Mouse (Mus musculus) stomach, embryonic 15.5 days (tissue): Measurements from ENCODE around the gene Ndufs7. TPM values are rescaled to one million over a fixed set of nuclear protein-coding genes. Genes with fewer than 3 reads are reported as not detected.
A peak's percentile ranks its signal among the peaks of the same experiment; 100 is the strongest.

ENCODE experiments used
- ATAC-seq: fragments of 200-750 bp; cut with Nextera tagmentation; 2 replicates; pipeline ENCODE4 v1.8.0; 2017; ENCODE audit warnings: low read depth, moderate number of reproducible peaks, moderate TSS enrichment; ENCODE audit not compliant: insufficient read depth, low FRiP score
- H3K27ac ChIP-seq: fragments of 300-500 bp; sonication (generic); 2 replicates; pipeline ENCODE4 v1.5.1; 2015; ENCODE audit warnings: mild to moderate bottlenecking, inconsistent platforms
- H3K27me3 ChIP-seq: fragments of 300-500 bp; sonication (generic); replicated peaks from 2 replicates; pipeline ENCODE4 v1.6.1; 2015; ENCODE audit warnings: inconsistent platforms
- H3K36me3 ChIP-seq: fragments of 300-500 bp; sonication (generic); 2 replicates; pipeline ENCODE4 v1.6.1; 2015; ENCODE audit warnings: inconsistent platforms
- H3K4me1 ChIP-seq: fragments of 300-500 bp; sonication (generic); 2 replicates; pipeline ENCODE4 v1.6.1; 2015; ENCODE audit warnings: inconsistent platforms
- H3K4me2 ChIP-seq: fragments of 300-500 bp; sonication (generic); 2 replicates; pipeline ENCODE4 v1.6.1; 2015; ENCODE audit warnings: mild to moderate bottlenecking, inconsistent platforms
- H3K4me3 ChIP-seq: fragments of 300-500 bp; sonication (generic); replicated peaks from 2 replicates; pipeline ENCODE4 v1.5.1; 2015; ENCODE audit warnings: inconsistent platforms
- H3K9ac ChIP-seq: fragments of 300-500 bp; sonication (generic); 2 replicates; pipeline ENCODE4 v1.6.1; 2015; ENCODE audit warnings: inconsistent platforms
- H3K9me3 ChIP-seq: fragments of 300-500 bp; sonication (generic); 2 replicates; pipeline ENCODE4 v1.6.1; 2016; ENCODE audit warnings: inconsistent platforms
- WGBS: fragments of 180-500 bp; shearing (Covaris S2); methylation state at CpG from one replicate; pipeline ENCODE4 v1.1.7; 2015; 5-methylcytosine and 5-hydroxymethylcytosine counted together
- polyA plus RNA-seq: library from polyadenylated mRNA; unstranded; fragments of >200 nt; fragmentation: Nextera tagmentation; extraction: Ambion mirVana; gene quantifications from 2 replicates; pipeline ENCODE4 v1.2.1, GENCODE M21; 2015

Gene Ndufs7
- polyA plus RNA-seq, 1 experiment from 2014 or later = 326 TPM

- Histone ChIP-seq H3K4me1 (peaks cover 17% of the 10 kb centered on the region), H3K27ac (no peak overlapping the region), H3K4me2 (no peak overlapping the region), H3K4me3 (peak overlapping the region; percentile 6; the same call in 1 of the 2 replicates), H3K9ac (no peak overlapping the region), H3K9me3 (no peaks in the 10 kb centered on the region), H3K36me3 (peaks cover 10% of the 10 kb centered on the region), H3K27me3 (peaks cover 58% of the 10 kb centered on the region)
- ATAC-seq = no peak
- WGBS = 5% methylated on average over 26 of the region's 26 CpGs
Measured at GRCm38 (mm10) chr10:80298571-80299281, 49.8 kb downstream of the Ndufs7 start.

- peaks cover 63% of the 10 kb centered on the region for H3K27me3 ChIP-seq
Measured at GRCm38 (mm10) chr10:80299301-80299700, 50.4 kb downstream of the Ndufs7 start.

GRCm38 (mm10) chr10:80299824-80300223 lies 50.9 kb downstream of the Ndufs7 start:
- Histone ChIP-seq H3K4me3 (no peak overlapping the region), H3K9me3 (no peaks in the 10 kb centered on the region), H3K4me2 (no peak overlapping the region), H3K36me3 (no peaks in the 10 kb centered on the region; the same call in 1 of the 2 replicates), H3K27ac (no peak overlapping the region), H3K9ac (no peak overlapping the region), H3K27me3 (peaks cover 69% of the 10 kb centered on the region), H3K4me1 (peaks cover 10% of the 10 kb centered on the region)
- ATAC-seq = no peak
- WGBS = 53% methylated on average over 10 of the region's 10 CpGs

More at GRCm38 (mm10) chr10:80299301-80299700, 50.4 kb downstream of the Ndufs7 start:
- ATAC-seq = no peak
- Histone ChIP-seq H3K4me2 (no peak overlapping the region), H3K4me1 (peaks cover 11% of the 10 kb centered on the region), H3K9ac (no peak overlapping the region), H3K9me3 (no peaks in the 10 kb centered on the region), H3K27ac (no peak overlapping the region), H3K36me3 (peaks cover 5% of the 10 kb centered on the region), H3K4me3 (peak overlapping the region; percentile 6; the same call in 1 of the 2 replicates)
- 11% methylated on average over 15 of the region's 15 CpGs for WGBS

- Histone ChIP-seq H3K9me3 (no peaks in the 10 kb centered on the region), H3K27me3 (peaks cover 77% of the 10 kb centered on the region), H3K4me3 (no peak overlapping the region), H3K27ac (no peak overlapping the region), H3K4me1 (peaks cover 10% of the 10 kb centered on the region), H3K4me2 (no peak overlapping the region), H3K9ac (no peak overlapping the region), H3K36me3 (no peaks in the 10 kb centered on the region)
- ATAC-seq = no peak
- whole genome bisulfite sequencing = 33% methylated on average over 11 of the region's 11 CpGs
Measured at GRCm38 (mm10) chr10:80300672-80301181, 51.8 kb downstream of the Ndufs7 start.

GRCm38 (mm10) chr10:80301256-80302081 lies 52.5 kb downstream of the Ndufs7 start:
- no peak for ATAC-seq
- H3K27ac ChIP-seq = no peak overlapping the region
- no peak overlapping the region for H3K9ac ChIP-seq
- H3K4me2 ChIP-seq = peak overlapping the region; percentile 29; the same call in 1 of the 2 replicates
- 75% methylated on average over 10 of the region's 10 CpGs for WGBS
- no peaks in the 10 kb centered on the region for H3K9me3 ChIP-seq
- H3K36me3 ChIP-seq = no peaks in the 10 kb centered on the region
- no peak overlapping the region for H3K4me3 ChIP-seq
- H3K4me1 ChIP-seq = peaks cover 3% of the 10 kb centered on the region
- peaks cover 84% of the 10 kb centered on the region for H3K27me3 ChIP-seq

GRCm38 (mm10) chr10:80302082-80302355 lies 53.1 kb downstream of the Ndufs7 start:
- Histone ChIP-seq H3K4me3 (no peak overlapping the region), H3K4me2 (peak overlapping the region; percentile 29; the same call in 1 of the 2 replicates), H3K4me1 (no peaks in the 10 kb centered on the region; the same call in 1 of the 2 replicates), H3K27ac (no peak overlapping the region), H3K9ac (no peak overlapping the region), H3K27me3 (peaks cover 88% of the 10 kb centered on the region), H3K36me3 (no peaks in the 10 kb centered on the region), H3K9me3 (no peaks in the 10 kb centered on the region)
- ATAC-seq = no peak
- WGBS = 62% methylated on average over 5 of the region's 5 CpGs

GRCm38 (mm10) chr10:80302471-80302881 lies 53.6 kb downstream of the Ndufs7 start:
- H3K27me3 ChIP-seq = peaks cover 89% of the 10 kb centered on the region
- peak; percentile 44; the same call in 1 of the 2 replicates for ATAC-seq
- H3K9me3 ChIP-seq = no peaks in the 10 kb centered on the region
- WGBS = 17% methylated on average over 9 of the region's 9 CpGs
- no peak overlapping the region for H3K4me3 ChIP-seq
- H3K4me2 ChIP-seq = peak overlapping the region; percentile 29
- H3K4me1 ChIP-seq = no peaks in the 10 kb centered on the region; the same call in 1 of the 2 replicates
- no peaks in the 10 kb centered on the region for H3K36me3 ChIP-seq
- no peak overlapping the region for H3K27ac ChIP-seq
- no peak overlapping the region for H3K9ac ChIP-seq

GRCm38 (mm10) chr10:80304458-80304857 lies 55.5 kb downstream of the Ndufs7 start:
- no peaks in the 10 kb centered on the region for H3K9me3 ChIP-seq
- H3K9ac ChIP-seq = no peak overlapping the region
- H3K4me2 ChIP-seq = peak overlapping the region; percentile 30
- no peaks in the 10 kb centered on the region for H3K36me3 ChIP-seq
- WGBS = 28% methylated on average over 12 of the region's 12 CpGs
- no peak overlapping the region for H3K27ac ChIP-seq
- no peak for ATAC-seq
- peaks cover 71% of the 10 kb centered on the region for H3K27me3 ChIP-seq
- H3K4me1 ChIP-seq = no peaks in the 10 kb centered on the region; the same call in 1 of the 2 replicates
- 0 out of 2 replicates have a peak overlapping the region, but pooled peaks have one; percentile 12 for H3K4me3 ChIP-seq

GRCm38 (mm10) chr10:80304862-80305261 lies 55.9 kb downstream of the Ndufs7 start:
- Histone ChIP-seq H3K9ac (no peak overlapping the region), H3K9me3 (no peaks in the 10 kb centered on the region), H3K4me2 (peak overlapping the region; percentile 30), H3K4me3 (peak overlapping the region; percentile 12; the same call in 1 of the 2 replicates), H3K27ac (no peak overlapping the region), H3K36me3 (no peaks in the 10 kb centered on the region), H3K4me1 (no peaks in the 10 kb centered on the region; the same call in 1 of the 2 replicates), H3K27me3 (peaks cover 67% of the 10 kb centered on the region)
- no peak for ATAC-seq
- WGBS = 12% methylated on average over 25 of the region's 25 CpGs
